Mouse (Mus musculus) E14TG2a.4 (cell line): ENCODE results near the gene Klhl30.

Experiments used
- CTCF ChIP-seq: conservative IDR thresholded peaks from 2 replicates; pipeline ENCODE4 v1.5.1; 2014; ENCODE audit warnings: low read length
- NANOG ChIP-seq: IDR thresholded peaks from 2 replicates; pipeline ENCODE4 v1.6.1; 2014; ENCODE audit warnings: borderline replicate concordance, low read length, mixed read lengths

- TF ChIP-seq CTCF (no peak), NANOG (no peak)
Observed at GRCm38 (mm10) chr1:91373414-91373835, 22.6 kb downstream of the Klhl30 start.
